ENCODE assay signal across 15 mouse cellular contexts in genomic region chr7:67670965-67671364, GRCm38 (mm10). TPM values are rescaled to one million over a fixed set of nuclear protein-coding genes. Genes with fewer than 3 reads are reported as not detected.
DNase-seq lines count a peak whose midpoint lies in the region; ATAC-seq and TF ChIP-seq lines count a peak whose summit lies in the region.
"Had no signal": no experiment of that assay in that cellular context is flagged by ENCODE, and none has a peak within 500 bp of the region (broad histone marks: within the 10 kb centered on the region; RNA-seq: fewer than 3 reads in every experiment).

No protein-coding gene starts in this region.

- H3K4me2 ChIP-seq in hindbrain, postnatal 0 days (ENCODE audit: low read depth, low read length), result no peak overlapping the region
- H3K4me2 ChIP-seq in lung, embryonic 14.5 days, result no peak overlapping the region
- H3K4me2 ChIP-seq: hindbrain, embryonic 14.5 days had no signal

- H3K27ac ChIP-seq in hindbrain, postnatal 0 days, result no peak overlapping the region
- no peak overlapping the region for H3K27ac ChIP-seq in hindbrain, embryonic 10.5 days
- no peak overlapping the region for H3K27ac ChIP-seq in lung, embryonic 14.5 days (ENCODE audit: low read depth)
- H3K27ac ChIP-seq: hindbrain, embryonic 14.5 days had no signal

- H3K4me1 ChIP-seq in hindbrain, postnatal 0 days (ENCODE audit: insufficient read depth, low read length), result no peaks in the 10 kb centered on the region
- 0 out of 2 replicates have a peak, but pooled peaks cover 1% of the 10 kb centered on the region for H3K4me1 ChIP-seq in hindbrain, embryonic 10.5 days (replicated peaks)
- no peaks in the 10 kb centered on the region for H3K4me1 ChIP-seq in lung, embryonic 14.5 days (ENCODE audit: insufficient read depth)
- H3K4me1 ChIP-seq in E14TG2a.4 (replicated peaks; ENCODE audit: low read depth, low read length), result peaks cover 16% of the 10 kb centered on the region

- H3K36me3 ChIP-seq in hindbrain, postnatal 0 days (ENCODE audit: insufficient read depth, low read length), result no peaks in the 10 kb centered on the region
- H3K36me3 ChIP-seq in hindbrain, embryonic 10.5 days, result peaks cover 75% of the 10 kb centered on the region
- H3K36me3 ChIP-seq in lung, embryonic 14.5 days (ENCODE audit: insufficient read depth), result peaks cover 42% of the 10 kb centered on the region
- peaks cover 39% of the 10 kb centered on the region for H3K36me3 ChIP-seq in E14TG2a.4 (ENCODE audit: insufficient read depth, low read length)

- no peaks in the 10 kb centered on the region for H3K9me3 ChIP-seq in hindbrain, postnatal 0 days (ENCODE audit: low read length)
- H3K9me3 ChIP-seq in hindbrain, embryonic 10.5 days, result peaks cover 7% of the 10 kb centered on the region; the same call in 1 of the 2 replicates
- no peaks in the 10 kb centered on the region for H3K9me3 ChIP-seq in lung, embryonic 14.5 days (ENCODE audit: low read depth, low read length)
- no peaks in the 10 kb centered on the region for H3K9me3 ChIP-seq in E14TG2a.4 (ENCODE audit: low read length)

- 86% methylated on average over 1 of the region's 1 CpGs for WGBS in hindbrain, postnatal 0 days
- WGBS in hindbrain, embryonic 10.5 days, result 91% methylated on average over 1 of the region's 1 CpGs
- 75% methylated on average over 1 of the region's 1 CpGs for WGBS in lung, embryonic 14.5 days

- no peak overlapping the region for H3K9ac ChIP-seq in hindbrain, postnatal 0 days (replicated peaks; ENCODE audit: low read length)
- no peak overlapping the region for H3K9ac ChIP-seq in lung, embryonic 14.5 days
- H3K9ac ChIP-seq: hindbrain, embryonic 14.5 days had no signal

- no peaks in the 10 kb centered on the region for H3K27me3 ChIP-seq in hindbrain, postnatal 0 days (ENCODE audit: insufficient read depth, low read length)
- no peaks in the 10 kb centered on the region for H3K27me3 ChIP-seq in hindbrain, embryonic 10.5 days (ENCODE audit: insufficient read depth, poor library complexity, severe bottlenecking)
- no peaks in the 10 kb centered on the region for H3K27me3 ChIP-seq in lung, embryonic 14.5 days (ENCODE audit: insufficient read depth, low read length)
- no peaks in the 10 kb centered on the region for H3K27me3 ChIP-seq in E14TG2a.4 (ENCODE audit: insufficient read depth, low read length)

- peak; percentile 55 for TF ChIP-seq CTCF in hindbrain, postnatal 0 days (IDR thresholded peaks at IDR 0.05; ENCODE audit: low read depth)
- TF ChIP-seq CTCF in lung, embryonic 14.5 days (IDR thresholded peaks at IDR 0.05; ENCODE audit: low read depth), result peak; percentile 58
- peak; percentile 69 for TF ChIP-seq CTCF in E14TG2a.4 (conservative IDR thresholded peaks at IDR 0.05; ENCODE audit: low read length)

- H3K4me3 ChIP-seq in hindbrain, postnatal 0 days (ENCODE audit: low read length), result no peak overlapping the region
- no peak overlapping the region for H3K4me3 ChIP-seq in hindbrain, embryonic 10.5 days
- no peak overlapping the region for H3K4me3 ChIP-seq in lung, embryonic 14.5 days (ENCODE audit: low read depth, low read length)
- H3K4me3 ChIP-seq in E14TG2a.4 (replicated peaks; ENCODE audit: low read length), result no peak overlapping the region
- H3K4me3 ChIP-seq: megakaryocyte, embryonic 14.5 days had no signal

- DNase-seq in hindbrain, postnatal 0 days (ENCODE audit: low spot score), result no peak
- DNase-seq in hindbrain, embryonic 10.5 days (ENCODE audit: low spot score), result no peak
- no peak for DNase-seq in lung, embryonic 14.5 days
- DNase-seq in lung, postnatal 4 days, result no peak
- peak; percentile 30 for DNase-seq in naive thymus-derived CD4-positive, alpha-beta T cell, adult 2 months (ENCODE audit: low read depth)
- DNase-seq in frontal cortex, postnatal 25 days (ENCODE audit: low spot score in 2 of 2), result no peak
- no peak for DNase-seq in retina, postnatal 1 day
- DNase-seq: cerebellum, adult 8-10 months; embryo, embryonic 11 days; gastrocnemius, postnatal 36 days; kidney, adult 9 months had no signal

- no peak for ATAC-seq in hindbrain, postnatal 0 days
- ATAC-seq in lung, embryonic 14.5 days (ENCODE audit: insufficient read depth), result no peak
- ATAC-seq: forebrain, embryonic 16.5 days had no signal

RNA-seq across cellular contexts. Expression of gene Ttc23, which starts 23.8 kb away (rescaled TPM):
- total RNA-seq in hindbrain, postnatal 0 days (2014; rRNA removed), result 4.3 and 5.3 TPM in 2 replicates
- polyA plus RNA-seq in hindbrain, postnatal 0 days (2015; fragmentation: Nextera tagmentation; extraction: Ambion mirVana), result 6.2 and 8.2 TPM in 2 replicates
- 34.3 and 34.4 TPM in 2 replicates for polyA plus RNA-seq in hindbrain, embryonic 10.5 days (2016; fragmentation: Nextera tagmentation; extraction: Ambion mirVana)
- polyA plus RNA-seq in lung, embryonic 14.5 days (2014; fragmentation: Nextera tagmentation; extraction: Ambion mirVana), result 33.5 and 35.7 TPM in 2 replicates

RNA-seq across cellular contexts. Expression of gene Lrrc28, which starts 25.9 kb away (rescaled TPM):
- 43.2 and 48.5 TPM in 2 replicates for total RNA-seq in hindbrain, postnatal 0 days (2014; rRNA removed)
- 22.4 and 22.6 TPM in 2 replicates for polyA plus RNA-seq in hindbrain, postnatal 0 days (2015; fragmentation: Nextera tagmentation; extraction: Ambion mirVana)
- polyA plus RNA-seq in hindbrain, embryonic 10.5 days (2016; fragmentation: Nextera tagmentation; extraction: Ambion mirVana), result 19.9 and 25.1 TPM in 2 replicates
- polyA plus RNA-seq in lung, embryonic 14.5 days (2014; fragmentation: Nextera tagmentation; extraction: Ambion mirVana), result 16.2 and 16.6 TPM in 2 replicates
